Mouse (Mus musculus) liver, adult (tissue): ENCODE data around the gene 1700013G24Rik.

ENCODE experiments used
- GATA4 ChIP-seq: IDR thresholded peaks from 2 replicates; pipeline ENCODE4 v1.6.1; 2014; ENCODE audit warnings: mild to moderate bottlenecking, low read length; ENCODE audit not compliant: insufficient replicate concordance

1700013G24Rik gene

GRCm38 (mm10) chr4:137452190-137452589 is 894 bp upstream of the 1700013G24Rik start:
- no peak for TF ChIP-seq GATA4

- no peak for TF ChIP-seq GATA4
Observed at GRCm38 (mm10) chr4:137454582-137454981, 1.5 kb downstream of the 1700013G24Rik start.

- no peak for TF ChIP-seq GATA4
Observed at GRCm38 (mm10) chr4:137456581-137456980, 3.5 kb downstream of the 1700013G24Rik start.

- TF ChIP-seq GATA4, result no peak
Observed at GRCm38 (mm10) chr4:137457292-137457691, 4.2 kb downstream of the 1700013G24Rik start.

- TF ChIP-seq GATA4, result no peak
Observed at GRCm38 (mm10) chr4:137458310-137458709, 5.2 kb downstream of the 1700013G24Rik start.

GRCm38 (mm10) chr4:137458861-137459260 is 5.8 kb downstream of the 1700013G24Rik start:
- TF ChIP-seq GATA4, result no peak

- TF ChIP-seq GATA4, result no peak
Observed at GRCm38 (mm10) chr4:137460676-137461075, 7.6 kb downstream of the 1700013G24Rik start.

- no peak for TF ChIP-seq GATA4
Observed at GRCm38 (mm10) chr4:137461217-137461616, 8.1 kb downstream of the 1700013G24Rik start.

GRCm38 (mm10) chr4:137461981-137462690 is 9.1 kb downstream of the 1700013G24Rik start:
- no peak for TF ChIP-seq GATA4

- no peak for TF ChIP-seq GATA4
Observed at GRCm38 (mm10) chr4:137465125-137465787, 12.2 kb downstream of the 1700013G24Rik start.

GRCm38 (mm10) chr4:137466991-137467390 is 13.9 kb downstream of the 1700013G24Rik start:
- TF ChIP-seq GATA4, result no peak

- TF ChIP-seq GATA4, result no peak
Observed at GRCm38 (mm10) chr4:137467525-137467924, 14.4 kb downstream of the 1700013G24Rik start.

GRCm38 (mm10) chr4:137468260-137469080 is 15.4 kb downstream of the 1700013G24Rik start, which contains the start of gene Hspg2:
TSS of gene Hspg2 (plus strand) at chr4:137468769.
- no peak for TF ChIP-seq GATA4

- no peak for TF ChIP-seq GATA4
Observed at GRCm38 (mm10) chr4:137469081-137469844, 16.2 kb downstream of the 1700013G24Rik start.
